Mouse (Mus musculus): Measurements from ENCODE around the gene Stat5b. TPM values are rescaled to one million over a fixed set of nuclear protein-coding genes. Genes with fewer than 3 reads are reported as not detected.

Stat5b gene
- 58.2 and 62.1 TPM in 2 replicates for polyA plus RNA-seq (2012; rRNA removed)

DNA sequence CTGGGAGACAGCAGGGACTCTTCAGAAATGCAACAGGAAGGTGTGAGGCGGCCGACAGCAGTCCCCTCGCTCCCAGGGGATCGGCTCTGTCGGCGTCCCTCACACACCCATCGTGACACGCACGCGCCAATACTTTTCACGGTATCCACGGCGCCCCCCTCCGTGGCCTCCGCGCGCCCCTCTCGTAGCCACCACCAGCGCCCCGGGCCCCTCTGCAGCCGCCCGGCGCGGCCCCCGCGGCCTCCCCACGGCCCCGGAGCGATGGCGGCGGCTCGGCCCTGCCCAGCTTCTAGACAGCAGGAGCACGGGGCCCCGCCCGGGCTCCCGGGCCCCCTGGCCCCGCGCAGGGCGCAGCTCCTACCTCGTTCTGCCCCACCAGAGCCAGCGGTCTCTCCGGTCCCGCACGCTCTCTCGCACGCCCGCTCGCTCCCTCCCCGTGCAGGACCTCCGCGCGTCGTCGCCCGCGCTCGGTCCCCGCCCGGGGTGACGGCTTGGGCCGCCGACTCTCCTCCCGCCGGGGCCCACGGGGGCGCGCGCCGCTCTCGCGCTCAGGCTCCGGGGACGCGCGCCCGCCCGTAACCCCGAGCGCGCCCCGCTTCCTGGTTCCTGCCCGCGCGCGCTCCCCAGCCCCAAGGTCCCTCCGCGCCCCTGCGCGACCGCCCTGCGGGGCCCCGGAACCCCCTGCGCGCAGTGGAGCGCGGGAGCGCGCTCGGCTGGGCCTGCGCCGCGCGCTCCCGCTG lies at the start of gene Stat5b:
Gene Stat5b (minus strand): TSS at position 687 of the 740 bp plus-strand sequence.

DNA sequence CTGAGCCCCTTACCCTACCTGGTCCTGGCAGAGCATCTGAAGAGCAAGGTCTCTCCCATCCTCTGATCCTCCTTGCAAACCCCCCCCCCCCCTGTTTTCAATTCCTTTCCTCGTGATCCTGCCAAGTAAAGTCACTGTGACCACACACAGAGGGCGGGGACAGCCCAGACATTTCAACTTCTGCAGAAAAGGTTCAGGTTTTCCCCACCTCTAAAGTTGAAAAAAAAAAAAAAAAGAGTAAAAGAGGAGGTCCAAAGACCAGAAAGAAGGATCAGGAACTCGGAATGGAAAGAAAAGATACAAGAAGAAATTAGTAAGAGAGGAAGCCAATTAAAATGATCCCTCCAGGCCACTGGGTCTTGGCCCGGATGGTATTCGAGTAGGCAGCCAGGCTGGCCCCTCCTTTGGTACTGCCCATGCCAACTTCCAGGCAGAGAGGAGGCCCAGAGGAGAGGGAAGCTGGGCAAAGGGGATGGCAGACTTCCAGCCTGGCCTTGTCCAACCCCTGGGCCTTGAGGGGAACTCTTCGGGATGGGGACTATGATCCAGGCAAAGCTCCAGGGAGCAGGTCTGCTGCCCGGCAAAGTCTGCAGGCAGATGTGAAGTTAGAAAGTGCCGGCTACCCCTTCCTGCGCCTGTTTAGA lies 8.5 kb upstream of the Stat5b start, which contains the start of gene Stat5a:
Gene Stat5a (plus strand): TSS at position 417 of the 644 bp plus-strand sequence.

DNA sequence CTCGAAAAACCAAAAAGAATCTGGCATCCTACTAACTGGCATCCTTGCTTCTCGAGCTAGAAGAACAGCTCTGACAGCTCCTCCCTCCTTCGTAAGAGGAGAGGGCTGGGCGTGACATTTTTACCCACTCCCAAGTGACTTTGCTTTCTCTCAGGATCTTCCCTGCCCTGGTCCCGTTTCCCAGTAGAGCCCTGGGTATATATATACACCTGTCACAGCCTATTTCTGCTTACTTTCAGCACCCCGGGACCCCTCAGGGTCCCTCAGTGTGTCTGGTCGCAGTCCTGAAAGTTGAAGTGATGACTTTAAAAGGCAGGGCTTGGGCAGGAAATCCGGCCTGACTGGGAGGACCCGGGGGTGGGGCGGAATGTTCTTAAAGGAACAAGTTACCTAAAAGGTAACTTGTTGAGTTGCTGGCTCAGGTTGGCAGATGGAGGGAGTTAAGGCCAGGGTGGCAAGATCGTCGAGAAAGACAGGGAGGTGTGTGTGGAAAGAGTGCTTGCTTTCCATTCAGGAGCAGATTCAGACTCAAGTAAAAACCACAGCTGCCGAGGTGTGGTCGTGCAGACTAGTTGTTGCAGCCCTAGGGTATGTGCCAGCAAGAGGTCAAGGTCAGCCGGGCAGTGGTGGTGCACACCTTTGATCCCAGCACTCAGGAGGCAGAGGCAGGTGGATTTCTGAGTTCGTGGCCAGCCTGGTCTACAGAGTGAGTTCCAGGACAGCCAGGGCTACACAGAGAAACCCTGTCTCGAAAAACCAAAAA lies 79.7 kb downstream of the Stat5b start, which contains the start of gene Ghdc:
Gene Ghdc (minus strand): TSS at position 312 of the 763 bp plus-strand sequence.

DNA sequence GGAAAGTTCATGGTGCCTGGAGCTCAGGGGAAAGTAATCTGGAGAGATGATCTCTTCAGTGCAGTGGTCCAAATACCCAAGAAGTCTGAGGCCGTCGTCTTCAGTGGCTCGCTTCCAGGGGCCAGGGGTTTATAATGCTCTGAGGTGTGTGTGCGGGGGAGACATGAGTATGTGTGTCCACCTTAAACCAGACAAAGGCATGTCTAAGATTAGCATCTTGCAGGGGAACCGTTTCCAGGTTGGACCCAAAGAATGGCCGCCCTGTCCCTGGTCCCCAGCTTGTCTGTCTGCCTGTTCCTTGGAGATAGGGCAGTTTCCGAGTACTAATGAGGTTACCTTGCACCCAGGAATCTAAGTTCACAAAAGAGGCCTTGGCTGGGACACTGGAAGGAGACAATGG lies 87.7 kb downstream of the Stat5b start, which contains the start of gene Hcrt:
Gene Hcrt (minus strand): TSS at position 101 of the 400 bp plus-strand sequence.

DNA sequence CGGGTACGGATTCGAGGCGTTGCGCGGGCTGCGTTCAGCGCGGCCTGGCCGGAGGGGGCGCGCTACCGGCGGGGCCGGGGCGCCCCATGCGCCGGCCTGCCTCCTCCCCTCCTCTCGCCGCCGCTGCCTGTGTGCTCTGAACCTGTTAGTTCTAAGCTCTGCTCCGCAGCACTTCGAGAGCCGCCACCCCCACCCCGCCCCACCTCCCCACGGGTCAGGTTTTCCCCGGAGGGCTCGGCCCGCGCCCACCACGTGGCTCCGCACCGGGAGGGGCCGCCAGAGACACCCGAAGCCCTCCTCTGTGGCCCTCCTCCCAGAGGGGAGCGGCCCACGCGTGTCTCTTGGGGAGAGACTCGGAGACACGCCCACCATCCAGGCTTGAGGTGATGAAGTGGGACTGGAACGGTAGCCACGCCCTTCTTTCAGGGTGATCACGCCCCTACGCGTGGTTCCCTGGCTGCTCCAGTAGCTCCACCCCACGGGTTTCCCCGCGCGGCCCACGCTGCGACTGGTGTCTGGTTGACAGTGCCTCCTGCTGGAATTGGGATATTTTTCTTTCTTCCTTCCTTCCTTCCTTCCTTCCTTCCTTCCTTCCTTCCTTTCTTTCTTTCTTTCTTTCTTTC lies 90.8 kb downstream of the Stat5b start, which contains the start of gene Kcnh4:
Gene Kcnh4 (minus strand): TSS at position 332 of the 623 bp plus-strand sequence.

DNA sequence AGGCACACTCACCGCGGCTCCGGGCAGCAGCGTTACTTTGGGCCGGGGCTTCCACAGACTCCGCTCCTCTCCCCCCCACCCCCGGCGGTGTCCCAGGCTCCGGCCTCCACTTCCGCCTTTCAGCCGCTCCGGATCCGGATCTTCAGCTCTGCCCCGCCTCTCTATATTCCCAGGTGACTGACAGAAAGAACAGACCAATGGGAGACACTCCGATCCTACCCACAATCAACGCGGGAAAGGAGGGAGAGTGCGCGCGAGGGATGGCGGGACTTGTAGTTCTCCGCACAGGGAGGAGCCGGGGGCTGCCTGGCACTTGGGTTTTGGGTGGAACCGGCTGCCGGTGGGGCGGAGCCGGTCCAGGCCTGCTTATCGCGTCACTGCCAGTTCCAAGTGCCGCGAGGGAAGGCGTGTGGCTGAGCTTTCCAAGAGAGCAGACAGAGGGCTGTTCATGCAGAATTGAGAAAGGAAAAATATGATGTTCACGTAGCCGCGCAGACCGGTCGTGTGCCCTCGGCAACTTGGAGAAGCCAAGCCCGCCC lies 112.4 kb downstream of the Stat5b start, which contains the start of gene Rab5c:
Gene Rab5c (minus strand): TSS at position 150 of the 539 bp plus-strand sequence.

Other genes with a start within 250 kb of the Stat5b start
- gene Nkiras2, start 231.5 kb downstream of the Stat5b start, polyA plus RNA-seq (2012; rRNA removed), result 78.9 and 85.1 TPM in 2 replicates
- 17.3 and 32.6 TPM in 2 replicates for gene Dnajc7, start 230.6 kb downstream of the Stat5b start, polyA plus RNA-seq (2012; rRNA removed)
- 1.3 and 1.5 TPM in 2 replicates for gene Zfp385c, start 158.3 kb downstream of the Stat5b start, polyA plus RNA-seq (2012; rRNA removed)
- gene Dhx58, start 146.5 kb downstream of the Stat5b start, polyA plus RNA-seq (2012; rRNA removed), result 9.3 and 10.9 TPM in 2 replicates
- gene Kat2a, start 138.3 kb downstream of the Stat5b start, polyA plus RNA-seq (2012; rRNA removed), result 71.0 and 77.2 TPM in 2 replicates
- 0.25 TPM in 1 of 2 replicates, not detected in the other for gene Hspb9, start 136.9 kb downstream of the Stat5b start, polyA plus RNA-seq (2012; rRNA removed)
- gene Rab5c, start 112.5 kb downstream of the Stat5b start, polyA plus RNA-seq (2012; rRNA removed), result 254 and 258 TPM in 2 replicates
- 0.28 and 0.75 TPM in 2 replicates for gene Kcnh4, start 90.8 kb downstream of the Stat5b start, polyA plus RNA-seq (2012; rRNA removed)
- 0.34 TPM in 1 of 2 replicates, not detected in the other for gene Hcrt, start 87.8 kb downstream of the Stat5b start, polyA plus RNA-seq (2012; rRNA removed)
- gene Ghdc, start 79.8 kb downstream of the Stat5b start, polyA plus RNA-seq (2012; rRNA removed), result 15.8 and 19.6 TPM in 2 replicates
- 65.0 and 74.5 TPM in 2 replicates for gene Stat5a, start 8.6 kb upstream of the Stat5b start, polyA plus RNA-seq (2012; rRNA removed)
- gene Stat3, start 88.8 kb upstream of the Stat5b start, polyA plus RNA-seq (2012; rRNA removed), result 120 and 122 TPM in 2 replicates
- 263 and 307 TPM in 2 replicates for gene Cavin1, start 120.2 kb upstream of the Stat5b start, polyA plus RNA-seq (2012; rRNA removed)
- gene Atp6v0a1, start 158.7 kb upstream of the Stat5b start, polyA plus RNA-seq (2012; rRNA removed), result 61.8 and 84.5 TPM in 2 replicates
- 124 and 125 TPM in 2 replicates for gene Naglu, start 219.3 kb upstream of the Stat5b start, polyA plus RNA-seq (2012; rRNA removed)
- gene Hsd17b1, start 227.7 kb upstream of the Stat5b start, polyA plus RNA-seq (2012; rRNA removed), result 267 and 378 TPM in 2 replicates
- gene Coasy, start 231.8 kb upstream of the Stat5b start, polyA plus RNA-seq (2012; rRNA removed), result 122 and 140 TPM in 2 replicates
- gene Mlx, start 236.6 kb upstream of the Stat5b start, polyA plus RNA-seq (2012; rRNA removed), result 23.9 and 36.2 TPM in 2 replicates
- 1.7 and 2.1 TPM in 2 replicates for gene Psmc3ip, start 244.7 kb upstream of the Stat5b start, polyA plus RNA-seq (2012; rRNA removed)